Mouse (Mus musculus): ENCODE measurements around the gene Zc3h7b. TPM values are rescaled to one million over a fixed set of nuclear protein-coding genes. Genes with fewer than 3 reads are reported as not detected.
"Not testable (repeated sequence)": the region's sequence is repeated elsewhere in the genome, so short reads cannot be mapped to it uniquely, and the experiment has no call there.

Zc3h7b gene
- total RNA-seq (2021) = 100 to 1,000 TPM; 129 to 141 TPM

DNA sequence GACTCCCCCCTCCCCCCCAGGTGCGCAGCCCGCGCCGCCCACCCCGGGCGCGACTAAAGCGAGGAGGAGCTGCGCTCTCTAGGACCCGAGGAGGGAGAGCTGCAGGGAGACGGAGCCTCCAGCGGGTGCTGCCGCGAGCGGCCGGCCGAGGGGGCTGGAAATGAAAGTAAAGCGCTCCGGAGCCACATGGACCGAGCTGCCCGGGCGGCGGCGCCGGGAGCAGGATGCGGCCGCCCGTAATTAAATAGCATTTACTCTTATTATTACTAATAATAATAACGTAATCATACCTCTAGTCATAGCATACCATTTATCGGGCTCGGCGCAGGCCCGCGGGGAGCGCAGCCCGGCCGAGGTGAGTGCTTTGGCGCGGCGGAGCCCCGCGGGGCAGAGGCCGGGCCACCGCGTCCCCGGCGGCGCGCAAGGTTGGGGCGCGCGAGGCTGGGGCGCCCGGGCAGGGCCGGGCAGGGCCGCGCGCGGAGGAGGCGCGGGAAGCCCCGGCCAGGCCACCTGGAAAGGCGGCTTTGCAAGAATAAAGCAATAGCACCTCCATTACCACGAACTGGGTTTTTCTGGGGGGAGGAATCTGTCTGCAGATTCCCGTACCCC lies at the start of gene Zc3h7b, which contains the start of gene Rangap1:
Zc3h7b (plus strand) TSS at position 66 of the 609 bp plus-strand sequence.
Rangap1 (minus strand) TSS at position 539 of the 609 bp plus-strand sequence.
- DNase-seq = peak; percentile 76 to 79

DNA sequence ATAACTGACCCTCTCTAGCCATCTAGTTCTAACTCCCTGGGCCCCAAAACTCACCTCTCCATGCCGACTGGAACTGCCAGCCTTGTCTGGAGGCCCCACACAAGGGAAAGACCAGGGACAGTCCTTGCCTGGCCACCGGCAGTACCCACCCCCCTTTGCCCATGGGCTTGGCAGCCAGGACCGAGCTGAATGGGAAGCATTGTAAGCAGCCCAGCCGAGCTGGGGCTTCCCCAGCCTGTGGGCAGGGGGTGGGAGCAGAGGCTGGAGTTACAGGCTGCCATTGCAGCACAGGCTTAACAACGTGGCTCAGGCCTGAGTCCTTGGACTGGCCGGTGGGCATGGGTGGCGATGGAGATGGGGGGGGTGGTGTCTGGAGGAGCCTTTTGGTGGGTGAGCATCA lies 47.7 kb upstream of the Zc3h7b start, which contains the start of gene Chadl:
Chadl (minus strand) TSS at position 113 of the 400 bp plus-strand sequence.
- peak; percentile 46 to 53 for DNase-seq

DNA sequence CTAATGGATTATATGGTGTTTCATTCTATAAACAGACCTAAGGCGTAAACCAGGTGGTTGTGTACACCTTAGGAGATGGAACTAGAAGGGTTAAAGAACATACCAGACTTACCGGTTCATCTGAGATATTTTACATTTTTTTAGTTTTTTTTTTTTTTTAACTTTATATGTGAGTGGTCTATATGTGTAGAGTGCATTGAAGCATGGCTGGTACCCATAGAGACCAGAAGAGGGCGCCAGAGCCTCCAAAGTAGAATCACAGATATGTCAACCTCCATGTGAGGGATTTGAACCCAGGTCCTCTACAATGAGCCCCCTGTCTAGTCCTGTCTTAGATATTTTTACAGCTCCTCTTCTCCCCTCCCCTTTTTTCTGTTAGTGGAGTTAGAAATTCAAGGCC lies 47.0 kb upstream of the Zc3h7b start:
- DNase-seq = no peak

DNA sequence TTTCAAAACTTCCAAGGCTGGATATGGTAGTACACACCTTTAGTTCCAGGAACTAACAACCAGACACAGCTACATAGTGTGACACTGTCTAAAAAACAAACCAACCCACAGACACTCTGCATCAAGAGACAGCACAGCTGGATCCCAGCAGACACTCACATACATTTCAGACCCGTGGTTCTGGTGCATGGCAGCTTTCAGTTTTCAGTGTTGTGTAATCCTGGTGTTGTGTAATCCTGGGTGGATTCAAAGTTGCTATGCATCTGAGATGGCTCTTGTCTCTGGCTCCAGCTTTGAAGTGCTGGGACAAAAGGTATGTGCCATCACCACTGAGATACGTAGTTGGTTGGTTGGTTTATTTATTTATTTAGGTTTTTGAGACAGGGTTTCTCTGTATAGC lies 46.3 kb upstream of the Zc3h7b start:
- no peak for DNase-seq

DNA sequence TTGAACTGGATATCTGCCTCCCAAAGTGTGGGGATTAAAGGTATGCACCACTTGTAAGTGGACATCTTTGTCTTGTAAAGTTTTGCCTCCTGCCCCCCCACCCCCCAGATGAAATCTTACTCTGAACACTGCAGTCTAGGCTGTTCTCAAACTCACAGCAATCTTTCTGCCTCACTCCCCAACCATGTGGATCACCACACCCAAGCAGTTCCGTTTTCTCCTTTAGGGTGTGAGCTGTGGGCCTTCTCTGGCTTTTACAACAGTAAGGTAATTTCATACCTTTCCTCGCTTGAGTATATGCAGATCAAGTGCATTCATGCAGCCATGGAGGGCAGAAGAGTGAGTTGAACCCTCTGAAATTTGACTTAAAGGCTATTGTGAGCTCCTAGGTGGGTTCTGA lies 44.7 kb upstream of the Zc3h7b start:
- no peak for DNase-seq

DNA sequence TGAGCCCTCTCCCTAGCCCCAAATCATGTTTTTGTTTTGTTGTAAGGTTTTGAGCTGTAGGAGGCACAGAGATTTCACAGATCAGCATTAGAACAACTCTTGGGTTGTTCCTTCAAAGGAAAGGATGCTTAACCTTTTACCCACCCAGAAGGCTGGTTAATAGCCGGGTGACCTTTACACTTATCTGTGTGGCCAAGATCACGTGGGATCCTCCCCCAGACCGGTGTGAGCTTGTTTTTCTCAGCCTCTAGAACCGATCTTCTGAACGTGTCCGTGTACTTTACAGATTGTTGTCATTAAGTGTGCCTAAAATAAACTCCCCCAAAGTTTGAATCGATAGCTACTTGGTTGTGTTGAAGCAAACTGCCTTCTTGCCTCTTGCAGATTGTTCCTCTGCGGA lies 44.3 kb upstream of the Zc3h7b start:
- DNase-seq = no peak

DNA sequence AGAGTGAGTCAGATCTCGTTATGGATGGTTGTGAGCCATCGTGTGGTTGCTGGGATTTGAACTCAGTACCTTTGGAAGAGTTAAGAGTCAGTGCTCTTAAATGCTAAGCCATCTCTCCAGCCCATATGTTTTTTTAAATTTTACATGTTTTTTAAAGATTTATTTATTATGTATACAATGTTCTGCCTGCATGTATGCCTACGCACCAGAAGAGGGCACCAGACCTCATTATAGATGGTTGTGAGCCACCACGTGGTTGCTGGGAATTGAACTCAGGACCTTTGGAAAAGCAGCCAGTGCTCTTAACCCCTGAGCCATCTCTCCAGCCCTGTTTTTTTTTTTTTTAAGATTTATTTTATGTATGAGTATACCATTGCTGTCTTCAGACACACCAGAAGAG lies 43.5 kb upstream of the Zc3h7b start:
- not testable (repeated sequence) for DNase-seq

DNA sequence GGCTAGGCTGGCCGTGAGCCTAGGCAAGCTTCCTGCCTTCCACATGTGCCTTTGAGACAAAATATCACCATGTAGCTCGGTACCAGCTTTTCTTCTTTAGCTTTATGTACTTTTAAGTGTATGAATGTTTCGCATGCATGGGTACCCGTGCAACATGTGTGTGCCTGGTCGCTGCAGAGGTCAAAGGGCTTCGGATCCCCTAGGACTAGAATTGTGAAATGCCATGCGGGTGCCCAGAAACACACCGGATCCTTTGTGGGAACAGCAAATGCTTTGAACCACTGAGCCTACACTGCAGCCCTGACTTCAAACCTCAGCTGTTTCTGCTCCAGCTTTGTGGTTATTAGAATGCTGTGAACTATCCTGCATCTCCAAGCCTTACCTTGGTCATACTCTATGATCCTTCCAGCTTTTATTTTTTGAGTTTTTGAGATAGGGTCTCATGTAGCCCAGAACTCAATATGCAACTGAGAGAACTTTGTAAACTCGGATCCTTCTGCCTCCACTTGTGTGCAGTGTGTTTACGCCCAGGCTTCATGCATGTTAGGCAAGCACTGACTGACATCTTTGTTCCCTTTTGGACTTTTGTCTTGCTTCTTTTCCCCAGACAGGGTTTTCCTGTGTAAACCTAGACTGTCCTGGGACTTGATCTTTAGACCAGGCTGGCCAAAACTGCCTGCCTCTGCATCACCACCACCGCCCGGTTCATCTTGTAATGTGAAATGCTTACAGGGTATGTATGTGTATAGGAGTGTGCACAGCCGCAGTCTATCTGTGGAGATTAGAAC lies 42.4 kb upstream of the Zc3h7b start:
- no peak for DNase-seq

DNA sequence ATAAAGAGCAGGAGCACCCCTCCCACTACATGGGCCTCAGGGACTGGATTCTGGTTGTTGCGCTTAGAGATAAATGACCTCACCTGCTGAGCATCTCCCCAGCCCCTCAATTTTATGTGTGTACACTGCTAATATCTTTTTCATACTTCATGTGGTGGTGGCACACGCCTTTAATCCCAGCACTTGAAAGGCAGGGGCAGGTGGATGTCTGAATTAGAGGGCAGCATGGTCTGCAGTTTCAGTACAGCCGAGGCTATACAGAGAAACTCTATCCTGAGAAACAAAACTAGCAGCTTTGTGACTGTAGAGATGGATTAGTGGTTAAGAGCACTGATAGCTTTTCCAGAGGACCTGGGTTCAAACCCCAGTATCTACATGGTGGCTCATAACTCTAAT lies 41.8 kb upstream of the Zc3h7b start:
- DNase-seq = no peak

DNA sequence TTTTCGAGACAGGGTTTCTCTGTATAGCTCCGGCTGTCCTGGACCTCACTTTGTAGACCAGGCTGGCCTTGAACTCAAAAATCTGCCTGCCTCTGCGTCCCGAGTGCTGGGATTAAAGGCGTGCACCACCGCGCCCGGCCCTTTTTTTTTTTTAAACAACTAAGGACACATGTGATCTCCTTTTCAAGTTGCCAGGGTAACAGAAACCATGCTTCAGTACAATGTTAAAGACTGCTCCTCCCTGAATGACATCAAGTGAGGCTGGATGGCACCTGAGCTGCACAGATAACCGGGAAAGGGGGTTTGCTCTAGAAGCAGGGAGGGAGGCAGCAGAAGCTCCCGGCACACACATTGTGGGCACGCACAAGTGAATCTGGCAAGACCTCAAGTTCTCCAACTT lies 35.9 kb upstream of the Zc3h7b start:
- DNase-seq = no peak

DNA sequence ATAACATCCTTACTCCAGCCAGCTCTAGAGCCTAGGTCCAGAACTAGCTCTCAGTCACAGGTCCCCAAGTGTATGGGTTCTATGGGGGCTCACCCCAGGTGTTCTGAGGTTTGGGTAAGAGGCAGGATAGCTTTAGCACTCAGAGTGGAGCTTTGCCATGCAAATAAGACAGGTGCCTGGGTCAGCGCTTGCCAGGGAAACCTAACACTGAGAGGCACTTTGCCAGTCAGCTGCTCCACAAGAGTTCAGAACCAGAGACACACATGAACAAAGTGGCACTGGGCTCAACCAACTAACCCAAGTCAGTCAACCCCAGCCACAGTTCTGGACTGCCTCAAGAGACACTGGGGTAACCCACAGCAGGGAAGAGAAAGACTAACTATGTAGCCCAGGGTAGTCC lies 35.2 kb upstream of the Zc3h7b start:
- no peak for DNase-seq

DNA sequence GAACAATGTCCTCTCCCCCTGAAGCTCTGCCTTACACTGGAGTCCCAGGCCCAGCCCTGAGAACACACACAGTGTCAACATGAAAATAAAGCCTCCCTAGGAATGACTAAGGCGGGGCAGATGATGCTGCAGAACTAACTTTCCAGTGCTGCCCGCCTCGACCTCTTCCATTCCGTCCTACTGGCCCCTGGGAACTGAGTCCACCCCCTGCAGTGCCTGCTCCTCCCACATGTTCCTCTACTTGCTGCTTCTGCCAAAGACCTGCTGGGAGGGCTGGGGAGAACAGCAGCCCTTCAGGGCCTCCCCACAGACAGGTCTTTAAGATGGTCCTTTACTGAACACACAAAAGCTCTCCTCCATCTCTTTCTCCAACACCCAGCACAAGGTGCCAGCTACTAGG lies 34.1 kb upstream of the Zc3h7b start:
- no peak for DNase-seq

DNA sequence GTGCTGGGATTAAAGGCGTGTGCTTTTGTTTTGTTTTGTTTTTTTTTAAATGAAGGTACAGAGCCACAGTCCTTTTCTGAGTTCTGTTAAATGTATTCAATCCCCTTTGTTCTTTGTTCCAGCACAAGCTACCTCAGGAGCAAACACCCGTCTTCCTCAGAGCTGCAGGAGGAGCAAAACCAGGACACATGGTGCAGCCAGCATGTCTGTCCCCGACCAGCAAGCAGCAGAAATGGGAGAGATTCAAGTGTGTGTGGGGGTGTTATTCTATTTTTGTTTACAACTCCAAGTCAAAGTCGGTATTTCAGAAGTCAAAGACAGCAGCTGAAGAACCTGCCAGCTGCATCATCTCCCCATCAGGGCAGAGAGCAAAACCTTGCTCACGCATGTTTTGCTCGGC lies 31.1 kb upstream of the Zc3h7b start:
- DNase-seq = no peak

DNA sequence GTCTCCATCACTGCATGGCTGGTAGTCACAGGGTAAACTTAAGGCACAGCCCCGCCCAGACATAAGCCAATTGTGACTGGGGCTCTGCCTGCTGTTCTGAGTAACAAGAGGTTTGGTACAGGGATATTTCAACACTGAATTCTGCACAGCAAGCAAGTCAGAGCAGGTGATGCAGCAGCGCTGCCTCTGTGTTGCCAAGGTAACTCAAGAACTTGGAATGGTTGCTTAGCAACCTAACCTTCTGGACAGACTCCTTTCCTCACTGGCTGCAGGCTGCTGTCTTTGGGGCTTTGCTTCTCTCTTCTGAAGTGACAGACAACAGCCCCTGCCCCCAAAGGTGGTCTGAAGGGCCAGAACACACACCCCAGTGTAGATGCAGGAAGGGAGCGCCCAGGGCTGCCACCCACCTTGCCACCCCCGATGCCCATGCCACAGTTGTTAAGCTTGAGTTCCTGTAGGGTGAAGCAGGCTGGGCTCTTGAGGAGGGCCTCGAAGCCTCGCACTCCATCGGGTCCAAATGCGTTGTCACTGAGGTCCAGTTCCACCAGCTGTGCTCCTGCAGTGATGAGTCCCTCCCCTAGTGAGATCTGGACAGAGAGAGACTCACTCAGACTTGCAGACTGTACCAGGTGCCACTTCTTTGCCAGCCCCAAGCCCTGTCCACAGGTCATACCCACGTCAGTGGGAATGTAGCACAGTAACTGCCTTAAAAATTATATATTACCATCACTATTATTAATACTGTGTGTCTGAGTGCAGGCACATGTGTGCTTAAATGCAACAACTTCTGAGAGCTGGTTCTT lies 26.3 kb upstream of the Zc3h7b start:
- no peak for DNase-seq

DNA sequence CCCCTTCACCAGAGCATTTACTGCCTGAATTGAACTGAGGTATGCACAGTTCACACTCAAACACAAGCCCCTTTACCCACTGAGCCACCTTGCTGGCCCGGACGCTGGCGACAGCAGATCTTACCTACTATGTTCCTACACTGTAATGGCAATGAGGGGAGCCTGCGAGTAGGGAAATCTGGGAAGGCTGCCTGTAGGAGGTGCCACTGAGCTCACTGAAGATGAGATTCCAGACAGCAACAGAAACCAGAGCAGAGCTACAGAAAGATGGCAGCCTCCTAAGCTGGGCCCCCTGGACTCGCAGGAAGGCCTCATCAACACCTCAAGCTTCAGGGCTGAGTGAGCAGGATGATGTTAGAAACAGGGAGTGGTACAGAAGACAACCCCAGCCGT lies 25.7 kb upstream of the Zc3h7b start:
- no peak for DNase-seq

DNA sequence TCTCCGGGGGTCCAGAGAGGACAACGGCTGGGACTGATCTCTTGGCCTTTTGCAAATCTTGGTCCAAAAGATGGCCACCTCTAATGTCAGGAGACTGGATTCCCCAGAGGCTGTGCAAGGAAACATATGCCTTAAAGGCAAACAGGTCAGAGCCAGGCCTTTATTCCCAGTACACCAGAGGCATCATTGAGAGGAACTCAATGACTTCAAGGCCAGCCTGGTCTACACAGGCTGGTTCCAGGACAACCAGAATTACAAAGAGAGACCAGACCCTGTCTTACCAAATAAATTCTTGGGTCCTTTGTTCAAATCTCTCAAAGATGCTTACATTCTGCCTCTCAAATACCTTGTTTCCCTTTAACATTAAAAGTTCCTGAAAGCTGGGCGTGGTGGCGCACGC lies 22.5 kb upstream of the Zc3h7b start:
- DNase-seq = no peak

DNA sequence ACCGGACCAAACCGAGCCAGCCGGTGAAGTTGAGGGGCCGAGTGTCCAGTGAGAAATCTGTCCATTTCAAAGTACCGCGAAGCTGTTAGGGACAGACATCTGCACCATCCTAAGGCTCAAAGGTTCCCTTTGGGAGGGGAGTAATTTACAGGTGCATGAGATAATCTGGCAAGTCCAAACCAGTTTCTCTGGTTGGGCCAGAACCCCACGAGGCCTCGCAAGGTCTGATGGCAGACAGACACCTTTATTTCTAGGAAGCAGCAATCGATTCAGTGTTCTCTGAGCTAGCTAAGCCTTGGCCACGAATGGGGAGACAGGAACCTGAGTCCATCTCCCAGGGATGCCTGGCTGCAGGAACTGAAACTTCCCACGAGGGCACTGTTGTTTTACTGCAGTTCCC lies 21.2 kb upstream of the Zc3h7b start:
- no peak for DNase-seq

DNA sequence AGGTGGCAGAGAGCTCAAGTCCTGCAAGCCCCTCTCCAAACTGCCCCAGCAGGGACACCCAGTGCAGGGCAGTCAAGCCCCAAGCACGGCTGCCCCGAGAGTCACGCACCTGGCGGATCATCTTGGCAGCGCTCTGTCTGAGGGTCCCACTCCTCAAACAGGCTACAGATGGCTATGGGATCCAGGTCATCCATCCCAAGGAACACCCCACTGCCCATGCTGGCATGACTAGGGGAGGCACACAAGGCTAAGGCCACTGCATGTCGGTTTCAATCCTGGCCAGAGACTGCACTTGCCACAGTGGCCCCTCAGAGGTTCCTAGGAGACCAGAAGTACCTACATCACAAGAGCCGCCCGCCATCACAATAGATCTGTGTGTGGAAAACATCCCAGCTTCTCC lies 18.9 kb upstream of the Zc3h7b start:
- DNase-seq = no peak

DNA sequence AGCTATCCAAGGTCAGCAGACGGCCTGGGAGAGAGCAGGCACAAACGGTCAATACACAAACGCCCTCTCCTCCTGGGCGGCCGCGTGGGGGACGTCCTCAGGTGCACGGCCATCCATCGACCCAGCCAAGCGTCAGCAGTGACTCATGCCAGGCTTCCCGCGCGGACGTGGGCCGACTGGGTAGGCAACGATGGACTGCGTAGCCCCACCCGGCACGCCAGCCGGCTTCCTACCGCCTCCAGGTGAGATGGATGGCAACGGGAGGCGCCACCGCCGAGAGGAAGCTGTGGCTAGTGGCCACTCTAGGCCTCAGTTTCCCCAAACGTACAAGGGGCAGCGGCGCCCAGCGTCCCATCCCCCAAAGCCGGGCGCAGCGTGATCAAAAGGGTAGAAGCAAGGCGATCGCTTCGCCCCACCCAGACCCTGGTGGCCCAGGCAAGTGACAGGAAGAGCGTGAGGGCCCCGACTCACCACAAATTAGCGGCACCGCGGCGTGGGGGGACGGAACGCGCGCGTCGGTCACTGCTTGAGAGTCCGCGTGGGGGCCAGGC lies 15.5 kb upstream of the Zc3h7b start:
- peak; percentile 40 to 57 for DNase-seq

DNA sequence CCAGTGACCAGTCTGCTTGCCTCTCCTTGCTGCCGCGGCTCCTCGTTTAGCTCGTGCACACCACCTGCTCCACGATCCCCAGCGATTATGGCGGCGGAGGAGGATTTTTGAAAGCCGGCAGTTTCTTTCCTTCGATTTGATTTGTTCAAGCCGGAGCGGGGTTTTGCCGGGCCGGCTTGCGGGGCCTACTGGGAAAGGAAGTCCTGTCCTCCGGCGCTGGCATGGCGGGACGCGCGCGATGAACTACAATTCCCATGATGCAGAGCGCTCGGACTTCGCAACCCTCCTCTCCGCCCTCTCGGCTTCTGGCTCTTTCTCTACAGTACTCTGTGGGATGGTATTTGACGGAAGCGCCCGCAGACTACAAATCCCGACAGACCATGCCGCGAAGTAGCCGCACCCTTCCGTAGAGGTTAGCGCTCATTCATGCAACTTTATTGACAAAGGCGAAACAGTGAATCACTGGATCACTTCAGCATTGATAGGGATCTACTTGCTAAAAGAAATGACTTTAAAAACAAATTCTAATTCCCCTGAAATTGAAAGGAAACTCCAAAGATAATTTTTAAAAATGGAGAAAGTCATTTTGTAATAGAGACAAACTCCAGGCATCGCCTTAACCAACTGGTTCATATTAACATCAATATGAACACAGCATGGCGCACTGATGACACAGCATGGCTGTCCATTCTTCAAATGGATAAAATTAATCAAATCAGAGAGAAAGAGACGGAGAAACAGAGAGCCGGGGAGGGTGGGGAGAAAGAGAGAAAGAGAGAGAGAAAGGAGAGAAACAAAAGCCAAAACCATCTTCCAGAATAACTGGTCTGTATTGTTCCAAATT lies 14.8 kb upstream of the Zc3h7b start:
- peak; percentile 98 to 99 for DNase-seq

DNA sequence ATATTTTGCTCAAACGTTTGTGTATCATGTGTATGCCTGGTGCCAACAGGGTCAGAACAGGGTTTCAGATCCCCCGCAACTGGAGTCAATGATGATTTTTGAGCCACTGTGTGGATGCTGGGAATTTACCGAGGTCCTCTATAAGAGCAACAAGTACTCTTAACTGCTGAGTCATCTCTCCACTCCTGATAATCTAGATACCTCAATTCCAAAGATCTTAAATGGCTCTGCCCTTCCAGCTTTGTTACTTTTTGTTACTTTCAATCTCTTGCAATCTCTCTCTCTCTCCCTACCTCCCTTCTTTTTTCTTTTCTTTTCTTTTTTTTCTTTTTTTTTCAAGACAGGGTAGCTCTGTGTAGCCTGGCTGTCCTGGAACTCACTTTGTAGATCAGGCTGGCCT lies 9.8 kb upstream of the Zc3h7b start:
- no peak for DNase-seq

DNA sequence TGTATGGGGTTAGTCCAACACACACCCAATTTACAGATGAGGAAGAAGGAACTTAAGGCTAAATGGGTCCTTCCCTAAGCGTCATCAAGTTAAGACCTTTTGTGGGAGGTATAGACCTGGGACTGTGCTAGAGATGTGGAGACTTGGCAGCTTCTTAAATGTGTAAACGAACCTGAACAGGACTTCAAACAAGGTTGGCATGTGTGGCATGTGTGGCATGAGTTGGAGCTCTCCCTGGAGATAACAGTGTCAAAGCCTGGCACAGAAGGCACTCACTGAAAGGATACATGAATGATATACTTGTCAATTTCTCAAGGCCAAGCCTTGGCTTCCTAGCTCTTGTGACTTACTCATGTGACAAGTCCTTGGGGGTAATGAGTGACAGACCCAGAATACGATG lies 5.6 kb upstream of the Zc3h7b start:
- DNase-seq = no peak
